Mouse (Mus musculus): ENCODE results near the gene Usp36. TPM values are rescaled to one million over a fixed set of nuclear protein-coding genes. Genes with fewer than 3 reads are reported as not detected.

The Usp36 gene
- total RNA-seq, 2 experiments from 2014 or later, result 32.1 to 33.1 TPM

GRCm38 (mm10) chr11:118292671-118293070 is 2.6 kb upstream of the Usp36 start:
- intact Hi-C loops (cut with DNase I), result no loop called here
- H3K4me3 ChIP-seq, result no peak overlapping the region
- TF ChIP-seq CTCF (IDR thresholded peaks at IDR 0.05), result no peak
- no peak for DNase-seq (ENCODE audit: extremely low spot score in 1 of 2, low spot score in 2 of 2)
- no peak overlapping the region for H3K27ac ChIP-seq

- intact Hi-C loops (cut with DNase I), result no loop called here
- no peak for DNase-seq (ENCODE audit: extremely low spot score in 1 of 2, low spot score in 2 of 2)
- TF ChIP-seq CTCF (IDR thresholded peaks at IDR 0.05), result no peak
- peak overlapping the region; percentile 96 for H3K27ac ChIP-seq
- H3K4me3 ChIP-seq, result peak overlapping the region; percentile 93
Measured at GRCm38 (mm10) chr11:118289562-118289961, 482 bp downstream of the Usp36 start.

- TF ChIP-seq CTCF (IDR thresholded peaks at IDR 0.05), result no peak
- intact Hi-C loops (cut with DNase I), result no loop called here
- Histone ChIP-seq H3K4me3 (peak overlapping the region; percentile 93), H3K27ac (peak overlapping the region; percentile 96)
- DNase-seq (ENCODE audit: extremely low spot score in 1 of 2, low spot score in 2 of 2), result no peak
Measured at GRCm38 (mm10) chr11:118289037-118289511, 970 bp downstream of the Usp36 start.

GRCm38 (mm10) chr11:118287573-118287972 is 2.5 kb downstream of the Usp36 start:
- Histone ChIP-seq H3K27ac (no peak overlapping the region), H3K4me3 (no peak overlapping the region)
- intact Hi-C loops (cut with DNase I), result no loop called here
- no peak for DNase-seq (ENCODE audit: extremely low spot score in 1 of 2, low spot score in 2 of 2)
- TF ChIP-seq CTCF (IDR thresholded peaks at IDR 0.05), result no peak

- Histone ChIP-seq H3K4me3 (no peak overlapping the region), H3K27ac (no peak overlapping the region)
- no peak for TF ChIP-seq CTCF (IDR thresholded peaks at IDR 0.05)
- intact Hi-C loops (cut with DNase I), result no loop called here
- no peak for DNase-seq (ENCODE audit: extremely low spot score in 1 of 2, low spot score in 2 of 2)
Measured at GRCm38 (mm10) chr11:118286434-118286833, 3.6 kb downstream of the Usp36 start.

- Histone ChIP-seq H3K4me3 (no peak overlapping the region), H3K27ac (no peak overlapping the region)
- intact Hi-C loops (cut with DNase I), result no loop called here
- TF ChIP-seq CTCF (IDR thresholded peaks at IDR 0.05), result no peak
- no peak for DNase-seq (ENCODE audit: extremely low spot score in 1 of 2, low spot score in 2 of 2)
Measured at GRCm38 (mm10) chr11:118285791-118286190, 4.3 kb downstream of the Usp36 start.

GRCm38 (mm10) chr11:118280218-118280617 is 9.8 kb downstream of the Usp36 start:
- no peak for TF ChIP-seq CTCF (IDR thresholded peaks at IDR 0.05)
- Histone ChIP-seq H3K27ac (no peak overlapping the region), H3K4me3 (no peak overlapping the region)
- no peak for DNase-seq (ENCODE audit: extremely low spot score in 1 of 2, low spot score in 2 of 2)
- intact Hi-C loops (cut with DNase I), result no loop called here

GRCm38 (mm10) chr11:118276328-118276727 is 13.7 kb downstream of the Usp36 start:
- no peak for DNase-seq (ENCODE audit: extremely low spot score in 1 of 2, low spot score in 2 of 2)
- no peak overlapping the region for H3K4me3 ChIP-seq
- intact Hi-C loops (cut with DNase I), result no loop called here
- TF ChIP-seq CTCF (IDR thresholded peaks at IDR 0.05), result no peak
- H3K27ac ChIP-seq, result no peak overlapping the region

- TF ChIP-seq CTCF (IDR thresholded peaks at IDR 0.05), result no peak
- H3K27ac ChIP-seq, result no peak overlapping the region
- DNase-seq (ENCODE audit: extremely low spot score in 1 of 2, low spot score in 2 of 2), result no peak
- intact Hi-C loops (cut with DNase I), result no loop called here
- H3K4me3 ChIP-seq, result no peak overlapping the region
Measured at GRCm38 (mm10) chr11:118275092-118275491, 15.0 kb downstream of the Usp36 start.

- intact Hi-C loops (cut with DNase I), result no loop called here
- peak; percentile 58 for TF ChIP-seq CTCF (IDR thresholded peaks at IDR 0.05)
- no peak overlapping the region for H3K4me3 ChIP-seq
- no peak for DNase-seq (ENCODE audit: extremely low spot score in 1 of 2, low spot score in 2 of 2)
- no peak overlapping the region for H3K27ac ChIP-seq
Measured at GRCm38 (mm10) chr11:118269827-118270226, 20.2 kb downstream of the Usp36 start.

- DNase-seq (ENCODE audit: extremely low spot score in 1 of 2, low spot score in 2 of 2), result no peak
- Histone ChIP-seq H3K4me3 (no peak overlapping the region), H3K27ac (no peak overlapping the region)
- TF ChIP-seq CTCF (IDR thresholded peaks at IDR 0.05), result peak; percentile 4; the same call in 1 of the 2 replicates
- intact Hi-C loops (cut with DNase I), result no loop called here
Measured at GRCm38 (mm10) chr11:118266666-118267046, 23.4 kb downstream of the Usp36 start.

GRCm38 (mm10) chr11:118266044-118266665 is 23.9 kb downstream of the Usp36 start:
- H3K4me3 ChIP-seq, result no peak overlapping the region
- no peak overlapping the region for H3K27ac ChIP-seq
- DNase-seq (ENCODE audit: extremely low spot score in 1 of 2, low spot score in 2 of 2), result no peak
- TF ChIP-seq CTCF (IDR thresholded peaks at IDR 0.05), result no peak
- intact Hi-C loops (cut with DNase I), result no loop called here

- intact Hi-C loops (cut with DNase I), result no loop called here
- DNase-seq (ENCODE audit: extremely low spot score in 1 of 2, low spot score in 2 of 2), result no peak
- H3K4me3 ChIP-seq, result no peak overlapping the region
- TF ChIP-seq CTCF (IDR thresholded peaks at IDR 0.05), result no peak
- H3K27ac ChIP-seq, result no peak overlapping the region
Measured at GRCm38 (mm10) chr11:118265621-118266020, 24.4 kb downstream of the Usp36 start.

Measured in left cerebral cortex, adult 2 months (tissue).